Mouse (Mus musculus): ENCODE results near the gene Gm21518. TPM values are rescaled to one million over a fixed set of nuclear protein-coding genes. Genes with fewer than 3 reads are reported as not detected.
"Not testable (repeated sequence)": the region's sequence is repeated elsewhere in the genome, so short reads cannot be mapped to it uniquely, and the experiment has no call there.

The Gm21518 gene
- not detected for total RNA-seq (2021)

DNA sequence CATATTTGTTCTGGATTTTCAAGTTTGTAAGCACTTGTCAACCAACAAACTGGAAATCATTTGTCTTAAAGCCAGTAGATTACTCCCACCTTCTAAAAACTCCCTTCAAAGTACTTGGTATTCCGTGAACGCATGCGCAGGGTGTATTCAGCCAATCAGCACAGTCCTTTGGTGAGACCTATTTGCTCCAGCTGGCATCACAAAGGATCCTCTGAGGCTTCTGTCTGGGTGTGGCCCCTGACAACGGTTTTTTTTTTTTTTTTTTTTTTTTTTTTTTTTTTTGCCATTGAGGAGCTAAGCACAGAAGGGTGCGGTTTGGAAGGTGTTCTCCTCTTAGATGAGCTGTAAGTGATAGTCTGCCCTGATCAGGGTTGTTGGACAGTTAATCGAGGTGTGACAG is at the start of gene Gm21518:
TSS of gene Gm21518 (plus strand) at position 301 of the 400 bp plus-strand sequence.
- DNase-seq: not testable (repeated sequence)
